Mouse (Mus musculus): ENCODE results near the gene Ccdc186. TPM values are rescaled to one million over a fixed set of nuclear protein-coding genes. Genes with fewer than 3 reads are reported as not detected.
"Not testable (repeated sequence)": the region's sequence is repeated elsewhere in the genome, so short reads cannot be mapped to it uniquely, and the experiment has no call there.

Gene Ccdc186
- polyA plus RNA-seq, 1 experiment from 2014 or later: 27.7 TPM

GRCm38 (mm10) chr19:56769024-56769423, 53.0 kb downstream of the Ccdc186 start:
- no peak overlapping the region for H3K27ac ChIP-seq (replicated peaks; ENCODE audit: low read depth, low read length)
- H3K9ac ChIP-seq (replicated peaks; ENCODE audit: low read length): no peak overlapping the region
- peaks cover 6% of the 10 kb centered on the region; the same call in 1 of the 2 replicates for H3K4me1 ChIP-seq (ENCODE audit: control insufficient read depth, insufficient read depth, low read length)
- DNase-seq: no peak
- H3K27me3 ChIP-seq (ENCODE audit: control insufficient read depth, insufficient read depth, low read length): no peaks in the 10 kb centered on the region
- no peak for ATAC-seq (ENCODE audit: low FRiP score, low TSS enrichment)
- no peak overlapping the region for H3K4me3 ChIP-seq (replicated peaks; ENCODE audit: low read depth, low read length)
- no peaks in the 10 kb centered on the region for H3K36me3 ChIP-seq (ENCODE audit: control insufficient read depth, insufficient read depth, low read length)
- H3K9me3 ChIP-seq (ENCODE audit: control insufficient read depth, low read length): no peaks in the 10 kb centered on the region
- no peak overlapping the region for H3K4me2 ChIP-seq (ENCODE audit: low read length)
- 94% methylated on average over 9 of the region's 9 CpGs for WGBS

GRCm38 (mm10) chr19:56762686-56763085, 59.3 kb downstream of the Ccdc186 start:
- no peak overlapping the region for H3K4me3 ChIP-seq (replicated peaks; ENCODE audit: low read depth, low read length)
- H3K4me1 ChIP-seq (ENCODE audit: control insufficient read depth, insufficient read depth, low read length): no peaks in the 10 kb centered on the region
- H3K4me2 ChIP-seq (ENCODE audit: low read length): no peak overlapping the region
- ATAC-seq (ENCODE audit: low FRiP score, low TSS enrichment) (no peak), DNase-seq (no peak)
- no peaks in the 10 kb centered on the region for H3K9me3 ChIP-seq (ENCODE audit: control insufficient read depth, low read length)
- 91% methylated on average over 4 of the region's 4 CpGs for WGBS
- H3K36me3 ChIP-seq (ENCODE audit: control insufficient read depth, insufficient read depth, low read length): no peaks in the 10 kb centered on the region
- H3K27ac ChIP-seq (replicated peaks; ENCODE audit: low read depth, low read length): no peak overlapping the region
- no peak overlapping the region for H3K9ac ChIP-seq (replicated peaks; ENCODE audit: low read length)
- H3K27me3 ChIP-seq (ENCODE audit: control insufficient read depth, insufficient read depth, low read length): no peaks in the 10 kb centered on the region

GRCm38 (mm10) chr19:56761727-56762126, 60.3 kb downstream of the Ccdc186 start:
- Histone ChIP-seq H3K36me3 (ENCODE audit: control insufficient read depth, insufficient read depth, low read length) (no peaks in the 10 kb centered on the region), H3K4me3 (replicated peaks; ENCODE audit: low read depth, low read length) (no peak overlapping the region), H3K9me3 (ENCODE audit: control insufficient read depth, low read length) (no peaks in the 10 kb centered on the region), H3K27me3 (ENCODE audit: control insufficient read depth, insufficient read depth, low read length) (no peaks in the 10 kb centered on the region), H3K4me1 (ENCODE audit: control insufficient read depth, insufficient read depth, low read length) (no peaks in the 10 kb centered on the region), H3K4me2 (ENCODE audit: low read length) (no peak overlapping the region), H3K27ac (replicated peaks; ENCODE audit: low read depth, low read length) (no peak overlapping the region), H3K9ac (replicated peaks; ENCODE audit: low read length) (no peak overlapping the region)
- no peak for DNase-seq
- WGBS: 91% methylated on average over 2 of the region's 2 CpGs
- ATAC-seq (ENCODE audit: low FRiP score, low TSS enrichment): no peak

- Histone ChIP-seq H3K4me2 (ENCODE audit: low read length) (no peak overlapping the region), H3K4me3 (replicated peaks; ENCODE audit: low read depth, low read length) (no peak overlapping the region), H3K27ac (replicated peaks; ENCODE audit: low read depth, low read length) (no peak overlapping the region), H3K36me3 (ENCODE audit: control insufficient read depth, insufficient read depth, low read length) (no peaks in the 10 kb centered on the region), H3K9me3 (ENCODE audit: control insufficient read depth, low read length) (no peaks in the 10 kb centered on the region), H3K27me3 (ENCODE audit: control insufficient read depth, insufficient read depth, low read length) (no peaks in the 10 kb centered on the region), H3K4me1 (ENCODE audit: control insufficient read depth, insufficient read depth, low read length) (no peaks in the 10 kb centered on the region), H3K9ac (replicated peaks; ENCODE audit: low read length) (no peak overlapping the region)
- DNase-seq (no peak), ATAC-seq (ENCODE audit: low FRiP score, low TSS enrichment) (no peak)
- 92% methylated on average over 5 of the region's 5 CpGs for WGBS
These were observed 60.9 kb downstream of the Ccdc186 start for GRCm38 (mm10) chr19:56761096-56761495.

GRCm38 (mm10) chr19:56760306-56760940, 61.6 kb downstream of the Ccdc186 start:
- WGBS: 92% methylated on average over 8 of the region's 8 CpGs
- H3K36me3 ChIP-seq (ENCODE audit: control insufficient read depth, insufficient read depth, low read length): no peaks in the 10 kb centered on the region
- H3K27ac ChIP-seq (replicated peaks; ENCODE audit: low read depth, low read length): no peak overlapping the region
- H3K4me1 ChIP-seq (ENCODE audit: control insufficient read depth, insufficient read depth, low read length): no peaks in the 10 kb centered on the region
- H3K27me3 ChIP-seq (ENCODE audit: control insufficient read depth, insufficient read depth, low read length): no peaks in the 10 kb centered on the region
- no peak overlapping the region for H3K9ac ChIP-seq (replicated peaks; ENCODE audit: low read length)
- no peak overlapping the region for H3K4me3 ChIP-seq (replicated peaks; ENCODE audit: low read depth, low read length)
- H3K4me2 ChIP-seq (ENCODE audit: low read length): no peak overlapping the region
- no peaks in the 10 kb centered on the region for H3K9me3 ChIP-seq (ENCODE audit: control insufficient read depth, low read length)
- ATAC-seq (ENCODE audit: low FRiP score, low TSS enrichment) (no peak), DNase-seq (no peak)

GRCm38 (mm10) chr19:56759740-56760139, 62.2 kb downstream of the Ccdc186 start:
- no peak overlapping the region for H3K4me3 ChIP-seq (replicated peaks; ENCODE audit: low read depth, low read length)
- H3K27ac ChIP-seq (replicated peaks; ENCODE audit: low read depth, low read length): no peak overlapping the region
- no peak overlapping the region for H3K9ac ChIP-seq (replicated peaks; ENCODE audit: low read length)
- ATAC-seq (ENCODE audit: low FRiP score, low TSS enrichment) (no peak), DNase-seq (no peak)
- H3K4me1 ChIP-seq (ENCODE audit: control insufficient read depth, insufficient read depth, low read length): no peaks in the 10 kb centered on the region
- no peaks in the 10 kb centered on the region for H3K27me3 ChIP-seq (ENCODE audit: control insufficient read depth, insufficient read depth, low read length)
- H3K4me2 ChIP-seq (ENCODE audit: low read length): no peak overlapping the region
- no peaks in the 10 kb centered on the region for H3K36me3 ChIP-seq (ENCODE audit: control insufficient read depth, insufficient read depth, low read length)
- WGBS: 92% methylated on average over 4 of the region's 4 CpGs
- no peaks in the 10 kb centered on the region for H3K9me3 ChIP-seq (ENCODE audit: control insufficient read depth, low read length)

GRCm38 (mm10) chr19:56758311-56758710, 63.7 kb downstream of the Ccdc186 start:
- Histone ChIP-seq H3K27me3 (ENCODE audit: control insufficient read depth, insufficient read depth, low read length) (no peaks in the 10 kb centered on the region), H3K4me2 (ENCODE audit: low read length) (no peak overlapping the region)
- WGBS: 98% methylated on average over 2 of the region's 2 CpGs

GRCm38 (mm10) chr19:56756412-56756811, 65.6 kb downstream of the Ccdc186 start:
- Histone ChIP-seq H3K36me3 (ENCODE audit: control insufficient read depth, insufficient read depth, low read length) (no peaks in the 10 kb centered on the region), H3K9ac (replicated peaks; ENCODE audit: low read length) (no peak overlapping the region), H3K4me3 (replicated peaks; ENCODE audit: low read depth, low read length) (no peak overlapping the region), H3K9me3 (ENCODE audit: control insufficient read depth, low read length) (no peaks in the 10 kb centered on the region), H3K4me2 (ENCODE audit: low read length) (no peak overlapping the region), H3K27me3 (ENCODE audit: control insufficient read depth, insufficient read depth, low read length) (no peaks in the 10 kb centered on the region), H3K4me1 (ENCODE audit: control insufficient read depth, insufficient read depth, low read length) (no peaks in the 10 kb centered on the region; the same call in 1 of the 2 replicates), H3K27ac (replicated peaks; ENCODE audit: low read depth, low read length) (no peak overlapping the region)
- WGBS: 90% methylated on average over 10 of the region's 10 CpGs
- no peak for DNase-seq
- ATAC-seq (ENCODE audit: low FRiP score, low TSS enrichment): no peak

More at GRCm38 (mm10) chr19:56758311-56758710, 63.7 kb downstream of the Ccdc186 start:
- Histone ChIP-seq H3K9me3 (ENCODE audit: control insufficient read depth, low read length) (no peaks in the 10 kb centered on the region), H3K4me1 (ENCODE audit: control insufficient read depth, insufficient read depth, low read length) (no peaks in the 10 kb centered on the region), H3K36me3 (ENCODE audit: control insufficient read depth, insufficient read depth, low read length) (no peaks in the 10 kb centered on the region), H3K4me3 (replicated peaks; ENCODE audit: low read depth, low read length) (no peak overlapping the region), H3K9ac (replicated peaks; ENCODE audit: low read length) (no peak overlapping the region), H3K27ac (replicated peaks; ENCODE audit: low read depth, low read length) (no peak overlapping the region)
- ATAC-seq (ENCODE audit: low FRiP score, low TSS enrichment): no peak
- DNase-seq: no peak

DNA sequence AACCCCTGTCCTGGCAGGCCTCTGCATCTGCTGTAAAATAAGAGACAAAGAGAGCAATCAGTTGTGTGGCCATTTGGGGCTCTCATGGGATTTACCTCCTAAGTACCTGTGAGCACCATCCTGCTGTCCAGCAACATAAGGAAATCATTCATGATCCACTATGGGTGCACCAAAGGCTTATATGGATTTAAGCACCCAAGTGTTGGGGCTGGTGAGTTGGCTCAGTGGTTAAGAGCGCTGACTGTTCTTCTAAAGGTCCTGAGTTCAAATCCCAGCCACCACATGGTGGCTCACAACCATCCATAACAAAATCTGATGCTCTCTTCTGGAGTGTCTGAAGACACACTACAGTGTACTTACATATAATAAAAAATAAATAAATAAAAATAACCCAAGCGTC, 67.5 kb downstream of the Ccdc186 start:
- not testable (repeated sequence) for H3K4me3 ChIP-seq (replicated peaks; ENCODE audit: low read depth, low read length); H3K9me3 ChIP-seq (ENCODE audit: control insufficient read depth, low read length); H3K27ac ChIP-seq (replicated peaks; ENCODE audit: low read depth, low read length); H3K4me1 ChIP-seq (ENCODE audit: control insufficient read depth, insufficient read depth, low read length); H3K9ac ChIP-seq (replicated peaks; ENCODE audit: low read length); H3K27me3 ChIP-seq (ENCODE audit: control insufficient read depth, insufficient read depth, low read length); H3K4me2 ChIP-seq (ENCODE audit: low read length); ATAC-seq (ENCODE audit: low FRiP score, low TSS enrichment); H3K36me3 ChIP-seq (ENCODE audit: control insufficient read depth, insufficient read depth, low read length); DNase-seq
- WGBS: 94% methylated on average over 2 of the region's 2 CpGs

Measured in midbrain, embryonic 14.5 days (tissue).